ENCODE assay signal across 27 mouse cellular contexts in the genomic region with DNA sequence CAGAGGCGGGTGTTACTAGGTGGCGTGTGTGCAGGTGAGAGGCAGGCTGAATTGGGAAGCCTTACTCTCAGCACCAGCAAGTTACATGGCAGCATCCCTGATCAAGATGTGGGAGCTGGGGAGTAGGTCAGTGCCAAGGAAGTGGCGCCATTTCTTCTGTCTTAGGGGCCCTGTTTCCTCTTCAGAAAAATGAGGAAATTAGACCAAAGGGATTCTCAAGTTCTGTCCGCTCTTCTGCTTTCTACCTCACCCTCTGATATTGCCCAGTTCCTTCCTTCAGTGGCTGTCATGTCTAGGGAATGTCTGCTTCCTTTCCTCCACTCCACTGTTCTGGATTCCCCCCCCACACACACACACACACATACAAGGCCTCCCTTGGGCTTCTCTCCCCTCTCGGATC. TPM values are rescaled to one million over a fixed set of nuclear protein-coding genes. Genes with fewer than 3 reads are reported as not detected.
A peak's percentile ranks its signal among the peaks of the same experiment; 100 is the strongest.
DNase-seq lines count a peak whose midpoint lies in the region; ATAC-seq and TF ChIP-seq lines count a peak whose summit lies in the region.
"Had no signal": no experiment of that assay in that cellular context is flagged by ENCODE, and none has a peak within 500 bp of the region (broad histone marks: within the 10 kb centered on the region; RNA-seq: fewer than 3 reads in every experiment).

No protein-coding gene starts in this region.

- no peak for TF ChIP-seq CTCF in midbrain, postnatal 0 days (IDR thresholded peaks at IDR 0.05)
- no peak for TF ChIP-seq CTCF in bone marrow macrophage, adult 2 months (IDR thresholded peaks at IDR 0.05; ENCODE audit: low read depth, low read length)

- WGBS in midbrain, embryonic 15.5 days, result 83% methylated on average over 5 of the region's 5 CpGs
- WGBS in midbrain, postnatal 0 days, result 83% methylated on average over 5 of the region's 5 CpGs
- WGBS in midbrain, embryonic 13.5 days, result 88% methylated on average over 5 of the region's 5 CpGs

- DNase-seq in midbrain, postnatal 0 days (ENCODE audit: low spot score), result no peak
- DNase-seq in urinary bladder, postnatal 14 days (ENCODE audit: low spot score), result no peak
- DNase-seq in adrenal gland, adult (ENCODE audit: inconsistent age in 2 of 2, low spot score in 1 of 2), result no peak
- DNase-seq: adrenal gland, adult 8-10 months; adrenal gland, postnatal 14 days; adrenal gland, postnatal 36 days; B cell, adult 2 months; cerebellum, adult 11-12 months; cerebellum, adult 2 months; cerebellum, adult 9-10 months; cerebellum, postnatal 10 days; cerebellum, postnatal 25 days; embryo, embryonic 11 days had no signal

- no peaks in the 10 kb centered on the region for H3K9me3 ChIP-seq in midbrain, embryonic 15.5 days
- H3K9me3 ChIP-seq in midbrain, postnatal 0 days (ENCODE audit: low read length), result no peaks in the 10 kb centered on the region
- H3K9me3 ChIP-seq in midbrain, embryonic 13.5 days, result no peaks in the 10 kb centered on the region
- H3K9me3 ChIP-seq: embryonic facial prominence, embryonic 13.5 days; embryonic facial prominence, embryonic 15.5 days; forebrain, embryonic 10.5 days; forebrain, embryonic 12.5 days had no signal

- no peaks in the 10 kb centered on the region for H3K27me3 ChIP-seq in midbrain, embryonic 15.5 days (replicated peaks)
- no peaks in the 10 kb centered on the region for H3K27me3 ChIP-seq in midbrain, postnatal 0 days (ENCODE audit: insufficient read depth, low read length)
- H3K27me3 ChIP-seq in midbrain, embryonic 13.5 days, result no peaks in the 10 kb centered on the region
- H3K27me3 ChIP-seq: embryonic facial prominence, embryonic 13.5 days; embryonic facial prominence, embryonic 15.5 days; forebrain, embryonic 12.5 days had no signal

- TF ChIP-seq POLR2A in bone marrow macrophage, adult 2 months (IDR thresholded peaks at IDR 0.05; ENCODE audit: borderline replicate concordance, low read depth, low read length), result no peak

- no peaks in the 10 kb centered on the region; the same call in 1 of the 2 replicates for H3K36me3 ChIP-seq in midbrain, embryonic 15.5 days (replicated peaks)
- peaks cover 10% of the 10 kb centered on the region for H3K36me3 ChIP-seq in midbrain, postnatal 0 days (ENCODE audit: insufficient read depth, low read length)
- peaks cover 14% of the 10 kb centered on the region for H3K36me3 ChIP-seq in midbrain, embryonic 13.5 days
- H3K36me3 ChIP-seq: G1E had no signal

- H3K4me1 ChIP-seq in midbrain, embryonic 15.5 days, result peaks cover 19% of the 10 kb centered on the region
- H3K4me1 ChIP-seq in midbrain, postnatal 0 days (ENCODE audit: insufficient read depth, low read length), result 0 out of 2 replicates have a peak, but pooled peaks cover 7% of the 10 kb centered on the region
- H3K4me1 ChIP-seq in bone marrow macrophage, adult 2 months (ENCODE audit: control insufficient read depth, insufficient read depth, low read length), result peaks cover 17% of the 10 kb centered on the region
- peaks cover 25% of the 10 kb centered on the region for H3K4me1 ChIP-seq in midbrain, embryonic 13.5 days (replicated peaks)

- H3K4me2 ChIP-seq in midbrain, embryonic 15.5 days, result no peak overlapping the region
- no peak overlapping the region for H3K4me2 ChIP-seq in midbrain, postnatal 0 days (ENCODE audit: low read depth, low read length, poor library complexity, severe bottlenecking)
- no peak overlapping the region for H3K4me2 ChIP-seq in midbrain, embryonic 13.5 days (replicated peaks)
- H3K4me2 ChIP-seq: embryonic facial prominence, embryonic 13.5 days; embryonic facial prominence, embryonic 15.5 days; forebrain, embryonic 12.5 days had no signal

- no peak overlapping the region for H3K9ac ChIP-seq in midbrain, embryonic 15.5 days
- H3K9ac ChIP-seq in midbrain, postnatal 0 days (replicated peaks; ENCODE audit: low read length, poor library complexity, severe bottlenecking), result no peak overlapping the region
- no peak overlapping the region for H3K9ac ChIP-seq in midbrain, embryonic 13.5 days (replicated peaks)
- H3K9ac ChIP-seq: embryonic facial prominence, embryonic 13.5 days; embryonic facial prominence, embryonic 15.5 days; forebrain, embryonic 12.5 days had no signal

- H3K4me3 ChIP-seq in midbrain, embryonic 15.5 days, result no peak overlapping the region
- no peak overlapping the region for H3K4me3 ChIP-seq in midbrain, postnatal 0 days (ENCODE audit: low read depth, low read length)
- no peak overlapping the region for H3K4me3 ChIP-seq in bone marrow macrophage, adult 2 months (ENCODE audit: insufficient read depth, low read length)
- no peak overlapping the region for H3K4me3 ChIP-seq in midbrain, embryonic 13.5 days (replicated peaks)
- H3K4me3 ChIP-seq: embryonic facial prominence, embryonic 13.5 days; embryonic facial prominence, embryonic 15.5 days; erythroblast, embryonic 14.5 days; forebrain, embryonic 10.5 days; forebrain, embryonic 12.5 days had no signal

- no peak overlapping the region for H3K27ac ChIP-seq in midbrain, embryonic 15.5 days
- no peak overlapping the region for H3K27ac ChIP-seq in midbrain, postnatal 0 days (ENCODE audit: low read depth, low read length)
- peak overlapping the region; percentile 26 for H3K27ac ChIP-seq in bone marrow macrophage, adult 2 months (ENCODE audit: insufficient read depth, low read depth, low read length)
- no peak overlapping the region for H3K27ac ChIP-seq in midbrain, embryonic 13.5 days
- H3K27ac ChIP-seq: embryonic facial prominence, embryonic 13.5 days; embryonic facial prominence, embryonic 15.5 days; forebrain, embryonic 10.5 days; forebrain, embryonic 12.5 days had no signal

- ATAC-seq in midbrain, embryonic 15.5 days (replicated peaks), result 0 out of 2 replicates have a peak, but pooled peaks have one; percentile 21
- ATAC-seq in midbrain, postnatal 0 days (ENCODE audit: low FRiP score), result no peak
- peak; percentile 76 for ATAC-seq in granulocyte monocyte progenitor cell, adult 5-6 weeks (replicated peaks; ENCODE audit: poor library complexity, severe bottlenecking)
- peak; percentile 52 for ATAC-seq in megakaryocyte progenitor cell, adult 5-6 weeks (replicated peaks; ENCODE audit: poor library complexity)
- ATAC-seq in midbrain, embryonic 13.5 days, result no peak
- ATAC-seq: CD4-positive, CD25-positive, alpha-beta regulatory T cell, adult 4 months; forebrain, embryonic 14.5 days; forebrain, embryonic 16.5 days had no signal

RNA-seq across cellular contexts. Expression of a gene that starts 48.6 kb away (rescaled TPM):
- polyA plus RNA-seq in midbrain, embryonic 15.5 days (2015; fragmentation: Nextera tagmentation; extraction: Ambion mirVana), result 27.1 and 27.8 TPM in 2 replicates
- 39.2 and 40.3 TPM in 2 replicates for total RNA-seq in midbrain, postnatal 0 days (2014; rRNA removed)
- polyA plus RNA-seq in midbrain, postnatal 0 days (2015; fragmentation: Nextera tagmentation; extraction: Ambion mirVana), result 10.3 and 12.1 TPM in 2 replicates
- 5.4 and 6.0 TPM in 2 replicates for polyA plus RNA-seq in bone marrow macrophage, adult 2 months (2012; ENCODE audit: insufficient read depth, insufficient read length, missing spikeins)
- 59.2 and 59.7 TPM in 2 replicates for total RNA-seq in granulocyte monocyte progenitor cell, adult 5-6 weeks (2014; fragmentation: Nextera tagmentation)
- 27.9 and 29.4 TPM in 2 replicates for total RNA-seq in granulocyte monocyte progenitor cell, adult 5-6 weeks (2017)
- total RNA-seq in megakaryocyte progenitor cell, adult 5-6 weeks (2015), result 46.1 and 50.3 TPM in 2 replicates
- 22.4 and 25.0 TPM in 2 replicates for total RNA-seq in megakaryocyte progenitor cell, adult 5-6 weeks (2017)
- 28.0 and 31.4 TPM in 2 replicates for polyA plus RNA-seq in midbrain, embryonic 13.5 days (2015; fragmentation: Nextera tagmentation; extraction: Ambion mirVana)

Comparison
In these comparisons a context has a peak if more than half of its experiments do, and no peak if none do; other contexts are left out.
1. ATAC-seq: peak in midbrain, embryonic 15.5 days (single experiment), granulocyte monocyte progenitor cell, adult 5-6 weeks (single experiment) and megakaryocyte progenitor cell, adult 5-6 weeks (single experiment); none in midbrain, postnatal 0 days (single experiment) and midbrain, embryonic 13.5 days (single experiment).